Mouse (Mus musculus) embryonic fibroblast, embryonic 13.5 days (primary cell): ENCODE measurements around the gene Pbx3.

Experiments
- CTCF ChIP-seq: IDR thresholded peaks from 2 replicates; pipeline ENCODE4 v1.5.1; 2011; ENCODE audit warnings: mild to moderate bottlenecking, control low read depth, low read length, moderate library complexity, borderline replicate concordance; ENCODE audit not compliant: insufficient read depth
- POLR2A ChIP-seq: IDR thresholded peaks from 2 replicates; pipeline ENCODE4 v1.6.1; 2011; ENCODE audit warnings: low read depth, mild to moderate bottlenecking, control low read depth, low read length, moderate library complexity

DNA sequence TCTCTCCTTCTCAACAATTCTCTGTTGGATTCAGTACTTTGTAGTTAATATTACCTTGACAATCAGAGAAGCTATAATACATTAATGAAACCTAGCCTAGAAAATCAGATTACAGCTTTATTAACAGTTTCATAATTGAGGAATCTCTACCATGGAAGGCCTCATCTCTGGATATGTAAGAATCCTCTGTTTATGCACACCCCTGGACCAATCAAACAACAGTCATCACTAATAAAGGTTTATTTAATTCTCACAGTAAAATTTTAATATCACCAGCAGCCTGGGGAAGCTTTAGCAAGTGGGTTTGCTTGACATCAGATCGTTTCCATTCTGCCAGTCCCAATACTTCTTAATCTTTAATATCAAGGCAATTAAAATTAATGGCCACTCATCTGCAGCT is 191.3 kb downstream of the Pbx3 start:
- no peak for TF ChIP-seq CTCF
- TF ChIP-seq POLR2A = no peak
